Mouse (Mus musculus) WW6 (cell line): ENCODE measurements around the gene Lrrc9.

Source experiments
- DNase-seq: peaks from one replicate; pipeline ENCODE4 v3.0.0-alpha.2; 2013; ENCODE audit warnings: low read depth, low spot score

The Lrrc9 gene

GRCm38 (mm10) chr12:72564281-72564795 is 122.7 kb downstream of the Lrrc9 start:
- DNase-seq = no peak
